Mouse (Mus musculus) MEL (cell line): Measurements from ENCODE around the gene Col7a1.

Experiments
- CTCF ChIP-seq, 3 experiments: IDR thresholded peaks in 2 of 3; conservative IDR thresholded peaks in 1 of 3; 2 replicates each; pipeline ENCODE4 v1.5.1; 2011 to 2012; ENCODE audit warnings: low read length in 3 of 3, low read depth in 2 of 3, mild to moderate bottlenecking in 2 of 3, improper control_type of control experiment in 1 of 3, inconsistent platforms in 1 of 3, mixed read lengths in 1 of 3, moderate library complexity in 1 of 3; ENCODE audit not compliant: control insufficient read depth in 1 of 3, insufficient read depth in 1 of 3, poor library complexity in 1 of 3, severe bottlenecking in 1 of 3
- KAT2A ChIP-seq: conservative IDR thresholded peaks from 2 replicates; pipeline ENCODE4 v1.6.1; 2012; ENCODE audit warnings: low read depth, low read length, improper control_type of control experiment, inconsistent platforms

GRCm38 (mm10) chr9:108949231-108949966 is 4.0 kb upstream of the Col7a1 start:
- TF ChIP-seq KAT2A (no peak), CTCF (IDR thresholded peaks at IDR 0.05 in 2 of 3, conservative IDR thresholded peaks at IDR 0.05 in 1 of 3; ENCODE audit: control insufficient read depth in 1 of 3, insufficient read depth in 1 of 3, low read depth in 2 of 3, low read length in 3 of 3, poor library complexity in 1 of 3, severe bottlenecking in 1 of 3) (no peak)
